Mouse (Mus musculus): ENCODE data around the gene Rnf41.

Rnf41 gene

GRCm38 (mm10) chr10:128385902-128386301 lies 25.6 kb upstream of the Rnf41 start:
- DNase-seq (ENCODE audit: low spot score): no peak

- DNase-seq (ENCODE audit: low spot score): no peak
Observed at GRCm38 (mm10) chr10:128388941-128389340, 22.5 kb upstream of the Rnf41 start.

- DNase-seq (ENCODE audit: low spot score): peak; percentile 62
Observed at GRCm38 (mm10) chr10:128389570-128389969, 21.9 kb upstream of the Rnf41 start.

GRCm38 (mm10) chr10:128390366-128390765 lies 21.1 kb upstream of the Rnf41 start:
- no peak for DNase-seq (ENCODE audit: low spot score)

GRCm38 (mm10) chr10:128391850-128392249 lies 19.6 kb upstream of the Rnf41 start:
- DNase-seq (ENCODE audit: low spot score): no peak

GRCm38 (mm10) chr10:128396017-128396673 lies 15.3 kb upstream of the Rnf41 start:
- DNase-seq (ENCODE audit: low spot score): no peak

- DNase-seq (ENCODE audit: low spot score): no peak
Observed at GRCm38 (mm10) chr10:128396716-128397264, 14.7 kb upstream of the Rnf41 start.

GRCm38 (mm10) chr10:128397466-128397865 lies 14.0 kb upstream of the Rnf41 start:
- no peak for DNase-seq (ENCODE audit: low spot score)

- no peak for DNase-seq (ENCODE audit: low spot score)
Observed at GRCm38 (mm10) chr10:128400338-128400737, 11.1 kb upstream of the Rnf41 start.

GRCm38 (mm10) chr10:128401056-128401455 lies 10.4 kb upstream of the Rnf41 start, which contains the start of gene Slc39a5:
TSS of gene Slc39a5 (minus strand) at chr10:128401229.
- DNase-seq (ENCODE audit: low spot score): no peak

- no peak for DNase-seq (ENCODE audit: low spot score)
Observed at GRCm38 (mm10) chr10:128401638-128402037, 9.8 kb upstream of the Rnf41 start.

- no peak for DNase-seq (ENCODE audit: low spot score)
Observed at GRCm38 (mm10) chr10:128403931-128404330, 7.5 kb upstream of the Rnf41 start.

- DNase-seq (ENCODE audit: low spot score): no peak
Observed at GRCm38 (mm10) chr10:128408591-128409535, 2.6 kb upstream of the Rnf41 start.

GRCm38 (mm10) chr10:128409692-128410559 lies 1.5 kb upstream of the Rnf41 start:
- DNase-seq (ENCODE audit: low spot score): peak; percentile 100

GRCm38 (mm10) chr10:128410560-128410845 lies 954 bp upstream of the Rnf41 start:
- no peak for DNase-seq (ENCODE audit: low spot score)

GRCm38 (mm10) chr10:128412055-128412381 lies 561 bp downstream of the Rnf41 start:
- DNase-seq (ENCODE audit: low spot score): peak; percentile 70

- no peak for DNase-seq (ENCODE audit: low spot score)
Observed at GRCm38 (mm10) chr10:128412558-128412957, 1.1 kb downstream of the Rnf41 start.

GRCm38 (mm10) chr10:128413076-128413475 lies 1.6 kb downstream of the Rnf41 start:
- DNase-seq (ENCODE audit: low spot score): no peak

- no peak for DNase-seq (ENCODE audit: low spot score)
Observed at GRCm38 (mm10) chr10:128414848-128415247, 3.4 kb downstream of the Rnf41 start.

GRCm38 (mm10) chr10:128422426-128422825 lies 11.0 kb downstream of the Rnf41 start:
- DNase-seq (ENCODE audit: low spot score): no peak

GRCm38 (mm10) chr10:128424604-128425003 lies 13.1 kb downstream of the Rnf41 start:
- no peak for DNase-seq (ENCODE audit: low spot score)

- no peak for DNase-seq (ENCODE audit: low spot score)
Observed at GRCm38 (mm10) chr10:128425260-128425659, 13.8 kb downstream of the Rnf41 start.

All from MN1 (cell line).